Mouse (Mus musculus) bone marrow macrophage, adult 2 months (primary cell): ENCODE results near the gene Vwa1. TPM values are rescaled to one million over a fixed set of nuclear protein-coding genes. Genes with fewer than 3 reads are reported as not detected.
A peak's percentile ranks its signal among the peaks of the same experiment; 100 is the strongest.
"Not testable (repeated sequence)": the region's sequence is repeated elsewhere in the genome, so short reads cannot be mapped to it uniquely, and the experiment has no call there.

Experiments used
- H3K27ac ChIP-seq: 2 replicates; pipeline ENCODE4 v1.5.1; 2012; ENCODE audit warnings: low read depth, low read length; ENCODE audit not compliant: insufficient read depth
- H3K4me1 ChIP-seq: 2 replicates; pipeline ENCODE4 v1.6.1; 2012; ENCODE audit warnings: low read length; ENCODE audit not compliant: control insufficient read depth, insufficient read depth
- H3K4me3 ChIP-seq: 2 replicates; pipeline ENCODE4 v1.5.1; 2012; ENCODE audit warnings: mild to moderate bottlenecking, low read length, moderate library complexity; ENCODE audit not compliant: insufficient read depth
- CTCF ChIP-seq: IDR thresholded peaks from 2 replicates; pipeline ENCODE4 v1.5.1; 2012; ENCODE audit warnings: low read depth, mild to moderate bottlenecking, low read length, moderate library complexity
- POLR2A ChIP-seq: IDR thresholded peaks from 2 replicates; pipeline ENCODE4 v1.6.1; 2012; ENCODE audit warnings: mild to moderate bottlenecking, low read depth, low read length, borderline replicate concordance
- polyA plus RNA-seq: library from polyadenylated mRNA; stranded (reverse); fragments of >200 nt; gene quantifications from 2 replicates; pipeline ENCODE4 v1.2.4, GENCODE M21; 2012; ENCODE audit not compliant: missing spikeins, insufficient read depth, insufficient read length

Vwa1 gene
- polyA plus RNA-seq, 1 experiment, result not detected

DNA sequence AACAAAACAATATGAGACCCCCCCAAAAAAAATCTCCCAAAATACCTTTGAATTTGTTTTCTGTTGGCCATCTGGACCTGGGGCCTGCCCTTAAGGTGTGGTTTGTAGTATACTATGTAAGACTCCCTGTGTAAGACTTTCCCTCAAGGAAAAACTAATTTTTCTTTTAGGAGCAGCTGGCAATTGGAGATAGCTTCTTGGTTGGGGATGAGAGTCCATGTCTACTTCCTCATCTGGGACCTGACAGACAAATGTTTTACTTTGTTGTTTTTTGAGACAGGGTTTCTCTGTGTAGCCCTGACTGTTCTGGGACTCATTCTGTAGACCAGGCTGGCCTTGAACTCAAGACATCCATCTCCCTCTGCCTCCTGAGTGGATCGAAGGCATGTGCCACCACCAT lies 27.6 kb upstream of the Vwa1 start:
- TF ChIP-seq CTCF, result no peak
- TF ChIP-seq POLR2A, result no peak
- Histone ChIP-seq H3K4me3 (no peak overlapping the region), H3K27ac (no peak overlapping the region), H3K4me1 (peaks cover 9% of the 10 kb centered on the region)

DNA sequence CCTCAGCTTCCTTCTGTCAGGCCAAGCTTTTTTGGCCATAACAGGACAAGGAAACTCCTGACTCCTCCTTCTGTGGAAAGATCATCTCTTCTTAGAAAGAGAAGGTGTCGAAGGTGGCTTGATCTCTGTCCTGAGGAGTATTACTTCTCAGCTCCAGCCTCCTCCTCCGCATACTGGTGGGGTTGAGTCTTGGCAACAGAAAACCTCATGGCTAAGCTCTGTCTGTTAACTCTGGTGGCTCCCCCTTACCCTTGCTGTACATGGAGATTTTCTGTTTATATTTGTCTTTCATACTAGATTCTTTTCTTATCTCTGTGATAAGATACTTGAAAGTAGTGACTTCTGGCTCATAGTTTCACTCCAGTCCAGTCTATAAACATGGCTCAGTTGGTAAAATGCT lies 19.2 kb upstream of the Vwa1 start:
- Histone ChIP-seq H3K27ac (no peak overlapping the region), H3K4me3 (no peak overlapping the region), H3K4me1 (no peaks in the 10 kb centered on the region)
- TF ChIP-seq POLR2A (no peak), CTCF (no peak)

DNA sequence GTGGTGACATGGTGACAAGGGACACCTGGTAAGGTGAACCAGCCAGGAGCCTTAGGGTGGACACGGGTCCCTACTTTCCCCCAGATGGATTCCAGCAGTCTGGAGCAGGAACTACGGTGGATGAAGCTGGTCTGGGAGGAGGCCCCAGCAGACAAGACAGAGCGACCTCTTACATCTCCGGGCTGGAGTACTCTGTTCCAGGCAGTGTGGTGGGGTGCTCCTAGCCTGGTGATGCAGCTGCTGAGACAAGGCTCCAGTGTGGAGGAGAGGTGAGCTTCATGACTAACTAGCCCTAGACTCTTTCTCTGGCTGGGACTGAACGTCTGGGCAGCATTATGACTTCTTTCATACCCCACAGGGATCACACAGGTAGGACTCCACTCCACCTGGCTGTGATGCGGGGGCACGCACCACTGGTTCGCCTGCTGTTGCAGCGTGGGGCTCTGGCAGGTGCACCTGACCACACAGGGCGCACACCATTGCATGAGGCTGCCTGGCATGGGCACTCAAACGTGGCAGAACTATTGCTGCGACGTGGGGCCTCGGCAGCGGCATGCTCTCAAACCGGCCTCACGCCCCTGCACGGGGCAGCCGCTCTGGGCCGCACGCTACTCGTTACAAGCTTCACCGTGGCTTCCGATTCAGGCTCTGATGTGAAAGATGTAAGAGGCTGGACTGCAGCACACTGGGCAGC lies 16.9 kb upstream of the Vwa1 start:
- no peak overlapping the region for H3K4me3 ChIP-seq
- no peak overlapping the region for H3K27ac ChIP-seq
- no peaks in the 10 kb centered on the region for H3K4me1 ChIP-seq
- TF ChIP-seq CTCF (no peak), POLR2A (no peak)

DNA sequence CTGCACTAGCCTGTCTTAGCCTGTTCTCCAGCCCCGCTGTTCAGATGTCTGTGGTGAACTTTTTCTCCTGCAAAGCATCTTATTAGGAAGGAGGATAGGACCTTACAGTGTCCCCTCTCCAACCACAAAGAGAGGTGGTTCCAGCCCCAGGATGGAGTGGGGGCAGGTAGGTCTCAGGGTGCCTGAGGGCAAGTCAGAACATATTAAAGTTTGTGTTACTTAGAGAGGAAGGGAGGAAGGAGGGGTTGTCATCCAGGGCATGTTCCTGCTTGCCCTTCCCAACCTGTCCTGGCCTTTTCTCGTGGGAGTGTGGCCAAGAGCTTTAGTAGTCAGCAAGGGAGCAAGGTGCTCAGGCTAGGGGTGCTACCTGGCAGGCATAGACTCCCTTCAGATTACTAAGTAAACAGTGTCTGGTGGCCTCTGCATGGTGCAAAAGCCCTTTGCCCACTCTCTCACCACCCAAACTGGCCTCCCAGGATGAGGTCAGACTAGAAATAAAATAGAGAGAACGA lies 16.2 kb upstream of the Vwa1 start:
- no peak for TF ChIP-seq POLR2A
- TF ChIP-seq CTCF, result no peak
- H3K27ac ChIP-seq, result no peak overlapping the region
- H3K4me3 ChIP-seq, result no peak overlapping the region
- H3K4me1 ChIP-seq, result no peaks in the 10 kb centered on the region

DNA sequence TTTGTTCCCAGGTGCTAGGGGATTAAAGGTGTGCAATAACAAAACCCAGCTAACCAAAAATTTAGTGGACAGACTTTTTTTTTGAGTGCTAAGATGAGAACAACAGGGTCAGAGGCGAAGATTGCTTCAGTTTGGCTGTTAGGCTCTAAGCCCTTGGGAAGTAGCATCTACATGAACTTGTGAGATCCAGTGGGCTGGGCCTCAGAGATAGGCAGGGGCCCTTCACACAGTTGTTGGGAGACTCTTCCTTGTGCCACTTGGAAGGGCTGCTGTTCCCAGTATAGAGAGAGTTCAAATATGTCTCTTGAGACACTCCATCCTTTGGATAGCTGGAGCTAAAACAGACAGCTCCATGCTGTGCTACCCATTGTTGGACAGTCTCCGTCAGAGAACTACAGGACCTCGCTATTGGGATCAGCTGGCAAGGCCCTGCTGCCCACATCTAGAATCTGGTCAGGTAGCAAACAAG lies 15.6 kb upstream of the Vwa1 start, which contains the start of gene Ankrd65:
Gene Ankrd65, plus strand, starts transcription at position 419 of the 469 bp plus-strand sequence.
- Histone ChIP-seq H3K4me3 (no peak within 1 kb of the TSS), H3K27ac (no peak within 1 kb of the TSS), H3K4me1 (no peaks in the 10 kb centered on the region)
- TF ChIP-seq CTCF (no peak), POLR2A (no peak)

DNA sequence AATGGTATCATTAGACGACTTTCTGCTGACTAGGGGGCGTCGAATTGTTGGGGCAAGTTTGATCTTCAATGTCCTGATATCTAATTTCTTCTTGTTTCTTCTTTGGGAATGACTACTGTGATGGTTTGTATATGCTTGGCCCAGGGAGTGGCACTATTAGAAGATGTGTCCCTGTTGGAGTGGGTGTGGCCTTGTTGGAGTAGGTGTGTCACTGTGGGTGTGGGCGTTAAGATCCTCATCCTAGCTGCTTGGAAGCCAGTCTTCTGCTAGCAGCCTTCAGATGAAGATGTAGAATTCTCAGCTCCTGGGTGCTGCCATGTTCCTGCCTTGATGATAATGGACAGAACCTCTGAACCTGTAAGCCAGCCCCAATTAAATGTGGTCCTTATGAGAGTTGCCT lies 14.3 kb upstream of the Vwa1 start:
- H3K4me1 ChIP-seq, H3K4me3 ChIP-seq, H3K27ac ChIP-seq: not testable (repeated sequence)

DNA sequence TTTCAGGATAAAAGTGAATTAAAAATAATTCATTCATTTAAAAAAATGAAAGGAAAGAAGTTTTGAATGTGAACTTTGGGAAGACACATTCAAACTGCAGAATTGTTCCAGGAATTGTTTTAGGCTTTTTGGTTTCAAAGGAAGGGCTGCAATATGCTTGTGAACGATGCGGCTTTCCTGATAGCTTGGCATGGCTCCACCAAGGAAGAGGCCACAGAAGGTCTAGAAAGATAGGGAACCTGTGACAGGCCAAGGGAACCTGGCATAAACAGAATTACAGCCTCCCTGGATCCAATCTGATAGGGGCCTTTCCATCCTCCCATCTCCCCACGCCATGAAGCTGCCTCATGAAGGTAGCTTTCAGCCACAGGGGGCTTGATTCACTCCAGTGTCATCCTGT lies 13.8 kb upstream of the Vwa1 start:
- Histone ChIP-seq H3K4me1 (peaks cover 2% of the 10 kb centered on the region), H3K27ac (no peak overlapping the region), H3K4me3 (no peak overlapping the region)
- TF ChIP-seq POLR2A (no peak), CTCF (no peak)

DNA sequence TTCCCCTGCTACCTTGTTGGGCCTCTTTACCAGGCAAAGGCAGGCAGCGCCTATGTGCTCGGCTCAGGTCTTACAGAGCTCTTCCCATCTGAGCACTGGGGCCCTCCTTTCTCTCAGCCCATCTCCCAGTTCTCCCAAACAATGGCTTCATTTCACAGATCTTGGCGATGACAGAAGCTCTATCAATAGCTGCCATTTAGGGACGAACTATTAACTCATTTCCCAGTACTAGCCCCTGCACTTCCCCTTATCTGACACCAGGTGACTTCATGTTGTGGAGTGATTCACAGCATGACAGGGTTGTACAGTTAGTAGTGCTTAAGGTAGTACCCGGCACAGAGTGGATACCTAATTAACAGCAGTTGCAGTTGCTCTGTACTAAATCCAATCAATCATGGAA lies 11.3 kb upstream of the Vwa1 start, which contains the start of gene Tmem88b:
Gene Tmem88b, minus strand, starts transcription at position 56 of the 400 bp plus-strand sequence.
- H3K4me1 ChIP-seq, result peaks cover 2% of the 10 kb centered on the region
- peak within 1 kb of the TSS; percentile 75; the same call in 1 of the 2 replicates for H3K4me3 ChIP-seq
- TF ChIP-seq CTCF (no peak), POLR2A (no peak)
- no peak within 1 kb of the TSS for H3K27ac ChIP-seq

DNA sequence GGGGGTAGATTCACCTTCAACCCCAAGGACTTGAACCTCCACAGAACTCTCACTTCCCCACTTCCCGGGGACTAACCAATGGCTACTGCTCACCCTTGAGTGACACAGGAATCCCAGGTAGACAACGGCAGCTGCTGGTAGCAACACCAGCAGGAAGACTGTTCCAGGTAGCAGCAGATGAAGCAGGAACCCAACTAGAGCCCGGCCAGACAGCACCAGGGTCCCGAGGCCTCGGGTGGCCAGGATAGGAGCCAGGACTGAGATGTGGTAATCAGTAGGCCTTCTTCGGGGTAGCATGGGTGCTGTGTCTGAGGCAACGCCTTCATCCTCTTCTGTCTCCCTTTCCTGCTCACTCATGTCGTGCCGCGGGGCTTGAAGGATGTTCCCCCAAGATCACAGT lies 10.7 kb upstream of the Vwa1 start:
- no peak overlapping the region for H3K4me3 ChIP-seq
- H3K4me1 ChIP-seq, result peaks cover 2% of the 10 kb centered on the region
- no peak overlapping the region for H3K27ac ChIP-seq
- TF ChIP-seq POLR2A, result no peak
- TF ChIP-seq CTCF, result no peak

DNA sequence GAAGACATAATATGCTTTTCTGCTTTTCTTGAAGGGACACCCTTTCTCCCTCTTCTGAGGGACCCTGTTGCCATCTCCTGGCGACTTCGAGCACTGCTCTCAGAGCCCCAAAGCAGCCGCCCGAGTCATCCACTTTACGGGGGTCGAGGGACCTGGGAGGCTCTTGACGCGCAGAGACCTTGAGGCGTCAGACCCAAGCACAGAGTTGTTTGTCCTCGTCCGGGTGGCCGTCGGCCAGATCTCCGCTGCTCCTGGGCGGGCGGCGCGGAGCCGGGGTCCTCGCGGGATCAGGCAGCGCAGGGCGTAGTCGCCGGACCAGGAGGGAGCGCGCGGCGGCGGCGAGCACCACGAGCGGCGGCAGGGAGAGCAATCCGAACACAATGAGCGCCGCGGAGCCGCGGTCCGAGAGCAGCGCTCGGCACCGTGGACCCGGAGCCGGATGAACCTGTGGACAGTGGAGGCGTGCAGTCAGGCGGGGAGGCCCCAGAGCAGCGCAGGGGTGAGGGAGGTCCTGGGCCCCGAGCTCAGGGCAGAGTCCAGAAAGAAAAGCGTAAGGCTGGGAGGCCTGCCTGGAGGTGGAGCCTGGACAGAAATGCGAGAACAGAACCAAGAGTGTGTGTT lies 9.7 kb upstream of the Vwa1 start:
- Histone ChIP-seq H3K4me1 (peaks cover 2% of the 10 kb centered on the region), H3K27ac (no peak overlapping the region), H3K4me3 (peak overlapping the region; percentile 75)
- TF ChIP-seq POLR2A, result no peak
- peak; percentile 39; the same call in 1 of the 2 replicates for TF ChIP-seq CTCF
